Mouse (Mus musculus): ENCODE measurements around the gene Myh2. TPM values are rescaled to one million over a fixed set of nuclear protein-coding genes. Genes with fewer than 3 reads are reported as not detected.

Gene Myh2
- polyA plus RNA-seq, 1 experiment = 0.08 TPM

GRCm38 (mm10) chr11:67153843-67154242, 17.0 kb upstream of the Myh2 start:
- TF ChIP-seq POLR2A (IDR thresholded peaks at IDR 0.05; ENCODE audit: borderline replicate concordance, extremely low read depth, insufficient read depth, insufficient read length, poor library complexity, severe bottlenecking) = no peak
- no peak for TF ChIP-seq CTCF (IDR thresholded peaks at IDR 0.05; ENCODE audit: borderline replicate concordance, extremely low read depth, insufficient read depth, insufficient read length)
- DNase-seq (ENCODE audit: low read depth) = no peak

- DNase-seq (ENCODE audit: low read depth) = no peak
- TF ChIP-seq POLR2A (IDR thresholded peaks at IDR 0.05; ENCODE audit: borderline replicate concordance, extremely low read depth, insufficient read depth, insufficient read length, poor library complexity, severe bottlenecking) (no peak), CTCF (IDR thresholded peaks at IDR 0.05; ENCODE audit: borderline replicate concordance, extremely low read depth, insufficient read depth, insufficient read length) (no peak)
Observed at GRCm38 (mm10) chr11:67155650-67156049, 15.2 kb upstream of the Myh2 start.

GRCm38 (mm10) chr11:67160131-67160530, 10.7 kb upstream of the Myh2 start:
- TF ChIP-seq POLR2A (IDR thresholded peaks at IDR 0.05; ENCODE audit: borderline replicate concordance, extremely low read depth, insufficient read depth, insufficient read length, poor library complexity, severe bottlenecking) = no peak
- no peak for TF ChIP-seq CTCF (IDR thresholded peaks at IDR 0.05; ENCODE audit: borderline replicate concordance, extremely low read depth, insufficient read depth, insufficient read length)
- no peak for DNase-seq (ENCODE audit: low read depth)

- no peak for DNase-seq (ENCODE audit: low read depth)
- TF ChIP-seq CTCF (IDR thresholded peaks at IDR 0.05; ENCODE audit: borderline replicate concordance, extremely low read depth, insufficient read depth, insufficient read length) (no peak), POLR2A (IDR thresholded peaks at IDR 0.05; ENCODE audit: borderline replicate concordance, extremely low read depth, insufficient read depth, insufficient read length, poor library complexity, severe bottlenecking) (no peak)
Observed at GRCm38 (mm10) chr11:67163701-67164100, 7.1 kb upstream of the Myh2 start.

GRCm38 (mm10) chr11:67164851-67165250, 6.0 kb upstream of the Myh2 start:
- no peak for DNase-seq (ENCODE audit: low read depth)
- TF ChIP-seq CTCF (IDR thresholded peaks at IDR 0.05; ENCODE audit: borderline replicate concordance, extremely low read depth, insufficient read depth, insufficient read length) (no peak), POLR2A (IDR thresholded peaks at IDR 0.05; ENCODE audit: borderline replicate concordance, extremely low read depth, insufficient read depth, insufficient read length, poor library complexity, severe bottlenecking) (no peak)

- DNase-seq (ENCODE audit: low read depth) = peak; percentile 22
- TF ChIP-seq CTCF (IDR thresholded peaks at IDR 0.05; ENCODE audit: borderline replicate concordance, extremely low read depth, insufficient read depth, insufficient read length) = no peak
- TF ChIP-seq POLR2A (IDR thresholded peaks at IDR 0.05; ENCODE audit: borderline replicate concordance, extremely low read depth, insufficient read depth, insufficient read length, poor library complexity, severe bottlenecking) = no peak
Observed at GRCm38 (mm10) chr11:67169301-67169700, 1.5 kb upstream of the Myh2 start.

- TF ChIP-seq CTCF (IDR thresholded peaks at IDR 0.05; ENCODE audit: borderline replicate concordance, extremely low read depth, insufficient read depth, insufficient read length) = no peak
- no peak for TF ChIP-seq POLR2A (IDR thresholded peaks at IDR 0.05; ENCODE audit: borderline replicate concordance, extremely low read depth, insufficient read depth, insufficient read length, poor library complexity, severe bottlenecking)
- no peak for DNase-seq (ENCODE audit: low read depth)
Observed at GRCm38 (mm10) chr11:67172439-67172838, 1.6 kb downstream of the Myh2 start.

GRCm38 (mm10) chr11:67176376-67176775, 5.5 kb downstream of the Myh2 start:
- no peak for TF ChIP-seq POLR2A (IDR thresholded peaks at IDR 0.05; ENCODE audit: borderline replicate concordance, extremely low read depth, insufficient read depth, insufficient read length, poor library complexity, severe bottlenecking)
- no peak for TF ChIP-seq CTCF (IDR thresholded peaks at IDR 0.05; ENCODE audit: borderline replicate concordance, extremely low read depth, insufficient read depth, insufficient read length)
- DNase-seq (ENCODE audit: low read depth) = no peak

- TF ChIP-seq CTCF (IDR thresholded peaks at IDR 0.05; ENCODE audit: borderline replicate concordance, extremely low read depth, insufficient read depth, insufficient read length) (no peak), POLR2A (IDR thresholded peaks at IDR 0.05; ENCODE audit: borderline replicate concordance, extremely low read depth, insufficient read depth, insufficient read length, poor library complexity, severe bottlenecking) (no peak)
- no peak for DNase-seq (ENCODE audit: low read depth)
Observed at GRCm38 (mm10) chr11:67190316-67190715, 19.5 kb downstream of the Myh2 start.

GRCm38 (mm10) chr11:67190814-67191213, 20.0 kb downstream of the Myh2 start:
- TF ChIP-seq CTCF (IDR thresholded peaks at IDR 0.05; ENCODE audit: borderline replicate concordance, extremely low read depth, insufficient read depth, insufficient read length) (no peak), POLR2A (IDR thresholded peaks at IDR 0.05; ENCODE audit: borderline replicate concordance, extremely low read depth, insufficient read depth, insufficient read length, poor library complexity, severe bottlenecking) (no peak)
- no peak for DNase-seq (ENCODE audit: low read depth)

- no peak for TF ChIP-seq POLR2A (IDR thresholded peaks at IDR 0.05; ENCODE audit: borderline replicate concordance, extremely low read depth, insufficient read depth, insufficient read length, poor library complexity, severe bottlenecking)
- no peak for TF ChIP-seq CTCF (IDR thresholded peaks at IDR 0.05; ENCODE audit: borderline replicate concordance, extremely low read depth, insufficient read depth, insufficient read length)
- no peak for DNase-seq (ENCODE audit: low read depth)
Observed at GRCm38 (mm10) chr11:67191496-67191895, 20.7 kb downstream of the Myh2 start.

GRCm38 (mm10) chr11:67199321-67199720, 28.5 kb downstream of the Myh2 start:
- DNase-seq (ENCODE audit: low read depth) = no peak
- TF ChIP-seq POLR2A (IDR thresholded peaks at IDR 0.05; ENCODE audit: borderline replicate concordance, extremely low read depth, insufficient read depth, insufficient read length, poor library complexity, severe bottlenecking) = no peak
- TF ChIP-seq CTCF (IDR thresholded peaks at IDR 0.05; ENCODE audit: borderline replicate concordance, extremely low read depth, insufficient read depth, insufficient read length) = no peak

All from brain, embryonic 14.5 days (tissue).